Mouse (Mus musculus): ENCODE measurements at regions not wholly inside any gene's neighbourhood (a gene's known extent, or its start where the extent isn't known, plus 50 kb on each side); places are given as distances from the start of the nearest gene placed in this dataset.

DNA sequence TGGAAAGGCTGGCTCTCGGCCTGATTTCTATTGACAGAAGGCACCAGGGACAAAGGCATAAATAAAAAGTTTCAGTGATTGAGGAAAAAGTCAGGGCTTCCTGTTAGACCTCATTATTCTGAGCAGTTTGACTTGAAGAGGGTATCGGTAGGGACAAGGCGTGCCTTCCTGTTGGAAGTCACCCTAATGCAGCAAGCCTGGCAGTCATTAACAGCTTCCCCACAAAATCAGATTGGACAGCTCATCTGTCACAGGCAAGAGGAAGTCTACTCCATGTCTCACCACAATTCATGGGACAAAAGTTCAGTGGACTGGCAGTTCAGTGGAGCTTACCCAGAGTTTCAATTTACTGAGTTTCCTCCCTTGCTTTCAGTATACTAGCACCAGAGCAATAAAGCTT lies 715.5 kb downstream of the Fam181b start:
- no peak overlapping the region for H3K4me2 ChIP-seq (replicated peaks)
- 52% methylated on average over 3 of the region's 3 CpGs for WGBS
- no peak overlapping the region for H3K4me3 ChIP-seq
- no peak for ATAC-seq (ENCODE audit: low FRiP score, low read depth)
- H3K36me3 ChIP-seq, result no peaks in the 10 kb centered on the region
- no peaks in the 10 kb centered on the region for H3K27me3 ChIP-seq (replicated peaks)
- no peaks in the 10 kb centered on the region for H3K4me1 ChIP-seq
- H3K9ac ChIP-seq, result no peak overlapping the region
- H3K9me3 ChIP-seq, result no peaks in the 10 kb centered on the region
- no peak overlapping the region for H3K27ac ChIP-seq

DNA sequence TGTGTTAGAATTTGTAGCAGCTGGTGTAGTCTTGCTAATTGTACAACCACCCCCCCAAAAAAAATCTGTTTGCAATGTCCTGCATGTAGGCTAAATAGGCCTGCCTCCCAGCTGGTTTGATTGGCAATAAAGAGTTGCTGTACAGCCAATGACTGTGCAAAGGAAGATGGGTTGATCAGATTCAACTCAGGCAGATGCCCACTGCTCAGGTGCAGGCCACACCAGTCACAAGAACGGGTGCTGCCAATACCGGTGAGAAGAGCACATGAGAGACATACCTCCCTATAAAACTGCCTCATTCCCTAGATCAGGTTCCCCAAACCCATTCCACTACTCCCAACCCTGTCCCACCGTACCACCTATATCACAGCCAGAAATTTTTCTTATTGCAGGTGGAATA lies 756.0 kb downstream of the Fam181b start:
- Histone ChIP-seq H3K36me3 (no peaks in the 10 kb centered on the region), H3K4me2 (replicated peaks) (no peak overlapping the region), H3K4me1 (no peaks in the 10 kb centered on the region), H3K27me3 (replicated peaks) (no peaks in the 10 kb centered on the region), H3K9me3 (no peaks in the 10 kb centered on the region), H3K9ac (no peak overlapping the region), H3K27ac (no peak overlapping the region), H3K4me3 (no peak overlapping the region)
- no peak for ATAC-seq (ENCODE audit: low FRiP score, low read depth)
- 84% methylated on average over 3 of the region's 3 CpGs for WGBS

DNA sequence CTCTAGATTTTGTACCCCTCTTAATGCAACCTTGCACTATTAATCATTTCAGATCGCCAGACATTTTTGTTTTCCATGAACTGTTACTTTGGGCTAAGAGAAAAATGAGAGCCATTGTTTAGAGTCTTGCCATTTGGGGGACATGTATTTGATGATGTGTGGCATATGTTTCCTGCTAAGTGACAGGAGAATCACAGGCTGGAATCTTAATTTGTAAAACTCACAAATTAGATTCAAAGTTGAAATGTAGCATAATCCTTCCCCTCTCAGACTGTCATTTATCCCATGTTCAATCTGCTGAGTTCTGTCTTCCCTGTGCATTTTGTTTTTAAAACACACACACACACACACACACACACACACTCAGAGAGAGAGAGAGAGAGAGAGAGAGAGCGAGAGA lies 756.5 kb downstream of the Fam181b start:
- no peaks in the 10 kb centered on the region for H3K4me1 ChIP-seq
- H3K27me3 ChIP-seq (replicated peaks), result no peaks in the 10 kb centered on the region
- no peaks in the 10 kb centered on the region for H3K9me3 ChIP-seq
- 66% methylated on average over 2 of the region's 2 CpGs for WGBS
- H3K36me3 ChIP-seq, result no peaks in the 10 kb centered on the region
- H3K27ac ChIP-seq, result no peak overlapping the region
- H3K4me2 ChIP-seq (replicated peaks), result no peak overlapping the region
- no peak overlapping the region for H3K4me3 ChIP-seq
- no peak for ATAC-seq (ENCODE audit: low FRiP score, low read depth)
- no peak overlapping the region for H3K9ac ChIP-seq

DNA sequence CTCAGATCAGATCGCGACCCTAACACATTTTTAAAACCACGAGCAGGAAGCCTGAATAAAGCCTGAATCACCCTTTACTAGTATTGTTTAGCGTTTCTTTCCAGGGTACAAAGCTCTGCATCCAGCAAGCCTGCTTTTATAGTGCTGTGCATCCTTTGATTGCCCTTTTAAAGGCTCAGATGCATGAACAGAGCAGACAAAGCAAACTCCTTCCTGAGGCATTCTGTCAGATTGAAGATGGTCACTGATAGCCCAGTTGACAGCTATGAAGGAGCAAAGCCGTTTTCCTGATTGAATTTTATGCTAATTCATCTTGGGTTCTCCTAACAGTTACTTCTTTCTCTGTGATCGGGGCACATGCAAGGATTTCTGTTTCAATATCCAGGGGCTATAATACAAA lies 775.4 kb downstream of the Fam181b start:
- Histone ChIP-seq H3K4me2 (replicated peaks) (no peak overlapping the region), H3K9ac (no peak overlapping the region)
- no peak for ATAC-seq (ENCODE audit: low FRiP score, low read depth)

DNA sequence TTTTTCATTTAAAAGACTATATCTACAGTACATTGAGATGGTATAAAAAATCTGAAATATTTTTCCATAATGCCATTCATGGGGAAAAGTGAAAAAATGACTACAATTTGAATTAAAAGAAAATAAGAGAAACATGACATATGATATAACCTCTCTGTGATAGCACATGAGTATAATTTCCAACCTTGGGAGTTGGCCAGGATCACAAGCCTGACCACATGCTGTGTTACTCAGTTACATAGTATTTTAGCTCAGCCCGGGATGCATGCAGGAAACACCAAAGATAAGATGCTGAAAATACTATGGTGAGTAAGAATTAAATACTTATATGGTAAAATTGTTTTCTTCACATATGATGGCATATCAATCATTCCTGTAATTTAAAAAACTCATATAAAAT lies 814.0 kb downstream of the Fam181b start:
- no peak for ATAC-seq (ENCODE audit: low FRiP score, low read depth)
- H3K27me3 ChIP-seq (replicated peaks), result no peaks in the 10 kb centered on the region
- H3K4me3 ChIP-seq, result no peak overlapping the region
- H3K27ac ChIP-seq, result no peak overlapping the region
- H3K9me3 ChIP-seq, result no peaks in the 10 kb centered on the region
- H3K4me2 ChIP-seq (replicated peaks), result no peak overlapping the region
- WGBS, result 88% methylated on average over 1 of the region's 1 CpGs
- H3K36me3 ChIP-seq, result no peaks in the 10 kb centered on the region
- no peaks in the 10 kb centered on the region for H3K4me1 ChIP-seq
- no peak overlapping the region for H3K9ac ChIP-seq

More for the DNA sequence above, 775.4 kb downstream of the Fam181b start:
- H3K27me3 ChIP-seq (replicated peaks), result no peaks in the 10 kb centered on the region
- no peaks in the 10 kb centered on the region for H3K9me3 ChIP-seq
- H3K4me3 ChIP-seq, result no peak overlapping the region
- no peaks in the 10 kb centered on the region for H3K4me1 ChIP-seq
- WGBS, result 33% methylated on average over 6 of the region's 6 CpGs
- H3K27ac ChIP-seq, result no peak overlapping the region
- H3K36me3 ChIP-seq, result no peaks in the 10 kb centered on the region

DNA sequence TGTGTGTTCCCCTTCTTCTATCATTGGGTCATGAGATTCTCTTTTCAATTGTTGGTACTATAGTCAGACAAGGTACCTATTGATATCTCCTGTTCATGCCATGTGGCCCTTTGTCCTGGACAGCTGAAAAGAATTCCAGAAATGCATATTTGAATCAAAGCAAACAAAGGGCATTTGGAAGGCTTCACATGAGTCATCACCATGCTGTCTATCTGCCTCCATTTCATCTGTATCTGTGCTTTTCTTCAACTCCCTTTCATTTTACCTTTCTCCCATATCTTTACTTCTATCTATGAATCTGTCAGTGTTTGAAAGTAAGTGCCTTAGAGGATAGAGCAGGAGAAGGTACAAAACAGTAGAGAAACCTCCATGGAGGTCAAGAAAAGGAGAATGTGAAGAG lies 817.3 kb downstream of the Fam181b start:
- Histone ChIP-seq H3K4me3 (no peak overlapping the region), H3K4me2 (replicated peaks) (no peak overlapping the region), H3K27ac (no peak overlapping the region), H3K9ac (no peak overlapping the region), H3K9me3 (no peaks in the 10 kb centered on the region), H3K4me1 (no peaks in the 10 kb centered on the region), H3K27me3 (replicated peaks) (no peaks in the 10 kb centered on the region), H3K36me3 (no peaks in the 10 kb centered on the region)
- no peak for ATAC-seq (ENCODE audit: low FRiP score, low read depth)

DNA sequence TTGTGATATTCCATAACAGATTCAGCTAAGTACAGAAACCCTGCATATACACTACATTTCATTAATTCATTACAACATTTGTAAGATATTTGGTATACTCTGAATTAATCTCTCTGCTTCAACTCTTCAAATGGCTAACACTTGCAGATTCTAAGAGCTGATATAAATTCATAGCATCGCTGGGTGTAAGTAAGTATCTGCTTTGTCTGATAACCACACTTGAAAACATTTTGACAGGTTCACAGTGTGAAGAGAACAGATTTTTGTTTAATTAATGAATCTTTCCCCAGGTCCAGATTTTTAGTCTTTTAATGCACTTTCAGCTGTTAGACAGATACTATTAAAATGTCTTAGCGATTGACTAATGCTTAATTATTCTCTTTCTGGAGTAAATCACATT lies 823.1 kb downstream of the Fam181b start:
- no peak overlapping the region for H3K9ac ChIP-seq
- no peak overlapping the region for H3K4me3 ChIP-seq
- no peak overlapping the region for H3K4me2 ChIP-seq (replicated peaks)
- no peaks in the 10 kb centered on the region for H3K27me3 ChIP-seq (replicated peaks)
- no peaks in the 10 kb centered on the region for H3K9me3 ChIP-seq
- no peaks in the 10 kb centered on the region for H3K4me1 ChIP-seq
- no peak for ATAC-seq (ENCODE audit: low FRiP score, low read depth)
- no peaks in the 10 kb centered on the region for H3K36me3 ChIP-seq
- H3K27ac ChIP-seq, result no peak overlapping the region
- 75% methylated on average over 2 of the region's 2 CpGs for WGBS

DNA sequence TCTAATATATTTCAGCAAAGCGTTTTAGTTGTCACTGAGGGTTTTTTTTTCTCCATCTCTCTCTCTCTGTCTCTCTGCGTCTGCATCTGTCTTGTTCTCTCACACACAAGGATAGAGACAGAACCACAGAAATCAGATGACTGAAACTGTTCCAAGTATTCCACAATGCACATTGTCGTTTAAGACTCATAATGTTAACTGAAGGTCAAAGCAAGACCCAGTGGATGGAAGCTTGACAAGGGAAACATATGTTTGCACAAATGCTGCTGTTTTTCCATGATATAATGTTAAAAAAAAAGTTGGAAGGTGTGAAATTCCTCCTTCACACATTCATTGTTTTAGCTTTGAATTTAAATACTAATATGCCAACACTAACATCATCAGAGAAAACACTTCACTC lies 857.3 kb downstream of the Fam181b start:
- ATAC-seq (ENCODE audit: low FRiP score, low read depth), result no peak

DNA sequence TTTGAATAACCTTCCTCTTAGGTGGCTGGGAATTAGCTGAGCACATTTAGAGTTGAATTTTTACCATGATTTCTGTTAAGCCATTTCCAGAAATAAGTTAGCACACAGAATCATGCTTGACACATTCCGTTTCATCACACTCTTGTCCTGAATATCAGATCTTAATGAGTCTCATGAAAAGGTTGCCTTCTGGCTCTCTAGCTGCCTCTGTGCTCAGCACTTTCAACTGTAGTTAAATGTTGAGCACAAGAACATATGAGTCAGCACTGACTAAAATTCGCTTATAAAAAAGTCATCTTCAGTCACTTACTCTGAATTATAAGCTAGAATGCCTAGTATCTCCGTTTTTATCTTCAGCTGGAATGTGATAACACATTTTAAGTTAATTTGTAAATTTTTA lies 902.4 kb downstream of the Fam181b start:
- ATAC-seq (ENCODE audit: low FRiP score, low read depth), result no peak
- no peak overlapping the region for H3K4me2 ChIP-seq (replicated peaks)
- no peaks in the 10 kb centered on the region for H3K36me3 ChIP-seq
- no peak overlapping the region for H3K9ac ChIP-seq
- H3K27me3 ChIP-seq (replicated peaks), result no peaks in the 10 kb centered on the region
- no peaks in the 10 kb centered on the region for H3K4me1 ChIP-seq
- no peak overlapping the region for H3K27ac ChIP-seq
- no peaks in the 10 kb centered on the region for H3K9me3 ChIP-seq
- H3K4me3 ChIP-seq, result no peak overlapping the region
- 80% methylated on average over 3 of the region's 3 CpGs for WGBS

More for the DNA sequence above, 857.3 kb downstream of the Fam181b start:
- Histone ChIP-seq H3K4me3 (no peak overlapping the region), H3K27ac (no peak overlapping the region), H3K36me3 (no peaks in the 10 kb centered on the region), H3K9ac (no peak overlapping the region), H3K4me1 (no peaks in the 10 kb centered on the region), H3K9me3 (no peaks in the 10 kb centered on the region), H3K27me3 (replicated peaks) (no peaks in the 10 kb centered on the region), H3K4me2 (replicated peaks) (no peak overlapping the region)
- WGBS, result 83% methylated on average over 3 of the region's 3 CpGs

DNA sequence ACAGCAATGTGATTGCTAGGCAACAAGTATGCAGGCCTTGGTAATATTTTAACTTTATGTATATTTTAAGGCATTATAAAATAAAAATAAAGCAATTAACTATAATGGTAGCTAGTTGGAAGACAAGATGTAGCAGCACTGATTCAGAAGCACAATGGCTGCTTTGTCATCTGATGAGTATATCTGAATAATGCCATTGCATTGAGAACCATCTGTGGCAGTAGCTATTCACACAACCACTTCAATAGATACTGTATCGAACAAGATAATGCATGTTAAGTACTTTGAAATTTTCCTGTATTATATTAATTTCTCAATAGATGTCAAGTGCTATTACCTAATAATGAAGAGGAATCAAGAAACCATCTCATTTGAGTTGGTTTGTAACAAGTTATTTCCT lies 923.1 kb downstream of the Fam181b start:
- Histone ChIP-seq H3K4me1 (no peaks in the 10 kb centered on the region), H3K27me3 (replicated peaks) (no peaks in the 10 kb centered on the region), H3K4me2 (replicated peaks) (no peak overlapping the region), H3K9me3 (no peaks in the 10 kb centered on the region), H3K4me3 (no peak overlapping the region), H3K36me3 (no peaks in the 10 kb centered on the region), H3K9ac (no peak overlapping the region), H3K27ac (no peak overlapping the region)
- 74% methylated on average over 1 of the region's 1 CpGs for WGBS
- no peak for ATAC-seq (ENCODE audit: low FRiP score, low read depth)

DNA sequence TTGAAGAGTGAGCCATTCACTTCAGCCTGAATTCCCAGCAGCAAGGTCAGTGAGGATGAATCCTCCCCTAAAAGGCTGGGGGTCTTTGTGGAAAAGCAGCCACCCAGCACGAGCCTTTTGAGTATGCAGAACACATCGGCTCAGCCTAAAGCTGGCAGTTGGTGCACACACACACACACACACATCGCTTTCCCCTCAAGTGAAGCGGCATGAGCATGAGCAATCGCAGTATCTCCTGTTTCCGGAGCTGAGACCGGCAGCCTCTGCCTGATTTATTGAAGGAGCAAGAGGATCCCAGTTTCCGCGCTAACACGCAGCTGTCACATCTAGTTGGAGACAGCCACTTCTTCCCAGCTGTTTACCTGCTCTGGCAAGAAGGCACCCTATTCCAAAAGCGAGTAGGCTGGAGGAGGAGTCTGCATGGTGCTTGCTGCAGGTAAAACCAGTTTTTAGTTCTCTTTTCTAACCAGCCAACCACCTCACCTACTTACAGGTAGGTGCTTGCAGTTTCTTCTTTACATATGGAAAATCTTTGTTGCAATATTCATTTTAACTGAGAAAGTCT lies 962.9 kb downstream of the Fam181b start:
- peak overlapping the region; percentile 50 for H3K4me2 ChIP-seq (replicated peaks)
- H3K27me3 ChIP-seq (replicated peaks), result no peaks in the 10 kb centered on the region
- H3K4me3 ChIP-seq, result peak overlapping the region; percentile 24; the same call in 1 of the 2 replicates
- no peaks in the 10 kb centered on the region for H3K9me3 ChIP-seq
- no peak overlapping the region for H3K9ac ChIP-seq
- H3K27ac ChIP-seq, result no peak overlapping the region
- ATAC-seq (ENCODE audit: low FRiP score, low read depth), result peak; percentile 90
- H3K4me1 ChIP-seq, result no peaks in the 10 kb centered on the region
- H3K36me3 ChIP-seq, result no peaks in the 10 kb centered on the region
- WGBS, result 10% methylated on average over 11 of the region's 11 CpGs

DNA sequence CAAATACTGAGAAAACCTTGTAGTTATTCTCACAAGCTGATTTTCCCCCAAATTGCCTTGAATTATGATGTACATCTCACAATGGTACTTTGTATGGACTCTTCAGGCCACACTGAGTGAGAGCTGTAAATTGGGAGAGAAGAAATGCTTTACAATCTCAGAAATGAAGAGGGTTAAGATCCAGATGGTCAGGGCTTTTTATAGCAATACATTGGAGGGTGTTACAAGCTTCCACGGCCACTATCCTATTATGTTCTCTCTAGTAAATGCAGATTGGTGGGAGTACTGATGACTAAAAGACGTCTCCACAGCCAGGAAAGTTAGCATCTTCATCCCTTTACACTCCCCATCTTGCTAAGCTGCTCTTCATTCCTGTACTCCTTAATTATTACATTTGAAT lies 965.8 kb downstream of the Fam181b start:
- Histone ChIP-seq H3K36me3 (no peaks in the 10 kb centered on the region), H3K27me3 (replicated peaks) (no peaks in the 10 kb centered on the region), H3K4me1 (no peaks in the 10 kb centered on the region), H3K9ac (no peak overlapping the region), H3K27ac (no peak overlapping the region), H3K9me3 (no peaks in the 10 kb centered on the region), H3K4me2 (replicated peaks) (no peak overlapping the region), H3K4me3 (no peak overlapping the region)
- ATAC-seq (ENCODE audit: low FRiP score, low read depth), result no peak
- WGBS, result 51% methylated on average over 2 of the region's 2 CpGs

DNA sequence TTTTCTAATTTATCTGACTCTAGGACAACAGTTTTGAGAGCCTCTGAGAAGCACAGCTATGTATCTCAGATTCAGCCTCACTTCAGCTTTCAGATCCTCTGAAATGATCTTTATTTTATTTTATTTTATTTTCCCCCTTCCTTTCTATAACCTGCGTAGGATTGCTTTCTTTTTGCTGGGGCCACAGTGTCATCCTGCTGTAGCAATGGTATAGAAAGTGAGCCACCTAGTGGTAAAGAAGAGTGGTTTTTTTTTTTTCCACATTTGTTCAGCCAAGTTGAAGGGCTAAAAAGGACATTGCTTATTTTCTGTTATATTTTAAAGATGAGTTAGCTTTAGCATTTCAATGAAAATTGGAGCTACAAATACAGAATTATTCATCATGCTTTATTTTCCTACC lies 966.4 kb downstream of the Fam181b start:
- no peak overlapping the region for H3K4me2 ChIP-seq (replicated peaks)
- no peaks in the 10 kb centered on the region for H3K27me3 ChIP-seq (replicated peaks)
- H3K4me3 ChIP-seq, result no peak overlapping the region
- H3K36me3 ChIP-seq, result no peaks in the 10 kb centered on the region
- H3K9me3 ChIP-seq, result no peaks in the 10 kb centered on the region
- WGBS, result 40% methylated on average over 1 of the region's 1 CpGs
- no peak for ATAC-seq (ENCODE audit: low FRiP score, low read depth)
- H3K9ac ChIP-seq, result no peak overlapping the region
- H3K27ac ChIP-seq, result no peak overlapping the region
- H3K4me1 ChIP-seq, result no peaks in the 10 kb centered on the region
